Mouse (Mus musculus): ENCODE measurements around the gene Nxn. TPM values are rescaled to one million over a fixed set of nuclear protein-coding genes. Genes with fewer than 3 reads are reported as not detected.

Nxn gene
- polyA plus RNA-seq, 1 experiment from 2014 or later: 14.9 TPM

- peak overlapping the region; percentile 93 for H3K4me2 ChIP-seq (replicated peaks; ENCODE audit: low read depth)
- TF ChIP-seq CTCF (IDR thresholded peaks at IDR 0.05; ENCODE audit: low read depth): no peak
- peak overlapping the region; percentile 63 for H3K4me3 ChIP-seq (ENCODE audit: low read depth, low read length)
- no peaks in the 10 kb centered on the region for H3K4me1 ChIP-seq (replicated peaks; ENCODE audit: control insufficient read depth, insufficient read depth, low read length)
- peak; percentile 50 for ATAC-seq
- H3K27ac ChIP-seq (ENCODE audit: low read depth, low read length): peak overlapping the region; percentile 15; the same call in 1 of the 2 replicates
- H3K9ac ChIP-seq (ENCODE audit: low read depth, low read length): peak overlapping the region; percentile 63
- no peaks in the 10 kb centered on the region for H3K9me3 ChIP-seq (ENCODE audit: control insufficient read depth)
- no peaks in the 10 kb centered on the region for H3K27me3 ChIP-seq (replicated peaks; ENCODE audit: control insufficient read depth, insufficient read depth, low read length)
- H3K36me3 ChIP-seq (ENCODE audit: control insufficient read depth, insufficient read depth): no peaks in the 10 kb centered on the region
- WGBS: 0% methylated on average over 24 of the region's 33 CpGs
Observed at GRCm38 (mm10) chr11:76398312-76398797, 585 bp downstream of the Nxn start.

GRCm38 (mm10) chr11:76397650-76398311 is 1.2 kb downstream of the Nxn start:
- Histone ChIP-seq H3K27ac (ENCODE audit: low read depth, low read length) (peak overlapping the region; percentile 15; the same call in 1 of the 2 replicates), H3K9me3 (ENCODE audit: control insufficient read depth) (no peaks in the 10 kb centered on the region), H3K36me3 (ENCODE audit: control insufficient read depth, insufficient read depth) (no peaks in the 10 kb centered on the region), H3K27me3 (replicated peaks; ENCODE audit: control insufficient read depth, insufficient read depth, low read length) (no peaks in the 10 kb centered on the region), H3K4me3 (ENCODE audit: low read depth, low read length) (peak overlapping the region; percentile 63), H3K4me1 (replicated peaks; ENCODE audit: control insufficient read depth, insufficient read depth, low read length) (no peaks in the 10 kb centered on the region), H3K9ac (ENCODE audit: low read depth, low read length) (peak overlapping the region; percentile 63), H3K4me2 (replicated peaks; ENCODE audit: low read depth) (peak overlapping the region; percentile 93)
- WGBS: 3% methylated on average over 26 of the region's 26 CpGs
- no peak for TF ChIP-seq CTCF (IDR thresholded peaks at IDR 0.05; ENCODE audit: low read depth)
- no peak for ATAC-seq

- Histone ChIP-seq H3K9me3 (ENCODE audit: control insufficient read depth) (no peaks in the 10 kb centered on the region), H3K27me3 (replicated peaks; ENCODE audit: control insufficient read depth, insufficient read depth, low read length) (no peaks in the 10 kb centered on the region), H3K4me3 (ENCODE audit: low read depth, low read length) (no peak overlapping the region), H3K4me2 (replicated peaks; ENCODE audit: low read depth) (no peak overlapping the region), H3K27ac (ENCODE audit: low read depth, low read length) (no peak overlapping the region), H3K9ac (ENCODE audit: low read depth, low read length) (no peak overlapping the region), H3K4me1 (replicated peaks; ENCODE audit: control insufficient read depth, insufficient read depth, low read length) (no peaks in the 10 kb centered on the region), H3K36me3 (ENCODE audit: control insufficient read depth, insufficient read depth) (no peaks in the 10 kb centered on the region)
- TF ChIP-seq CTCF (IDR thresholded peaks at IDR 0.05; ENCODE audit: low read depth): no peak
- WGBS: 64% methylated on average over 11 of the region's 11 CpGs
- ATAC-seq: 0 out of 2 replicates have a peak, but pooled peaks have one; percentile 22
Observed at GRCm38 (mm10) chr11:76392996-76393395, 5.9 kb downstream of the Nxn start.

GRCm38 (mm10) chr11:76392532-76392931 is 6.4 kb downstream of the Nxn start:
- no peaks in the 10 kb centered on the region for H3K9me3 ChIP-seq (ENCODE audit: control insufficient read depth)
- H3K9ac ChIP-seq (ENCODE audit: low read depth, low read length): no peak overlapping the region
- H3K27ac ChIP-seq (ENCODE audit: low read depth, low read length): no peak overlapping the region
- H3K4me3 ChIP-seq (ENCODE audit: low read depth, low read length): no peak overlapping the region
- no peaks in the 10 kb centered on the region for H3K4me1 ChIP-seq (replicated peaks; ENCODE audit: control insufficient read depth, insufficient read depth, low read length)
- H3K36me3 ChIP-seq (ENCODE audit: control insufficient read depth, insufficient read depth): no peaks in the 10 kb centered on the region
- WGBS: 84% methylated on average over 7 of the region's 7 CpGs
- TF ChIP-seq CTCF (IDR thresholded peaks at IDR 0.05; ENCODE audit: low read depth): no peak
- no peaks in the 10 kb centered on the region for H3K27me3 ChIP-seq (replicated peaks; ENCODE audit: control insufficient read depth, insufficient read depth, low read length)
- H3K4me2 ChIP-seq (replicated peaks; ENCODE audit: low read depth): no peak overlapping the region
- ATAC-seq: no peak

GRCm38 (mm10) chr11:76388711-76389110 is 10.2 kb downstream of the Nxn start:
- ATAC-seq: no peak
- 36% methylated on average over 7 of the region's 7 CpGs for WGBS
- no peak for TF ChIP-seq CTCF (IDR thresholded peaks at IDR 0.05; ENCODE audit: low read depth)
- Histone ChIP-seq H3K27ac (ENCODE audit: low read depth, low read length) (no peak overlapping the region), H3K9ac (ENCODE audit: low read depth, low read length) (no peak overlapping the region), H3K4me1 (replicated peaks; ENCODE audit: control insufficient read depth, insufficient read depth, low read length) (no peaks in the 10 kb centered on the region), H3K9me3 (ENCODE audit: control insufficient read depth) (no peaks in the 10 kb centered on the region), H3K4me2 (replicated peaks; ENCODE audit: low read depth) (peak overlapping the region; percentile 41; the same call in 1 of the 2 replicates), H3K27me3 (replicated peaks; ENCODE audit: control insufficient read depth, insufficient read depth, low read length) (no peaks in the 10 kb centered on the region), H3K36me3 (ENCODE audit: control insufficient read depth, insufficient read depth) (no peaks in the 10 kb centered on the region), H3K4me3 (ENCODE audit: low read depth, low read length) (no peak overlapping the region)

GRCm38 (mm10) chr11:76387097-76387496 is 11.8 kb downstream of the Nxn start:
- Histone ChIP-seq H3K9me3 (ENCODE audit: control insufficient read depth) (no peaks in the 10 kb centered on the region), H3K9ac (ENCODE audit: low read depth, low read length) (no peak overlapping the region), H3K4me3 (ENCODE audit: low read depth, low read length) (no peak overlapping the region), H3K4me2 (replicated peaks; ENCODE audit: low read depth) (no peak overlapping the region), H3K27me3 (replicated peaks; ENCODE audit: control insufficient read depth, insufficient read depth, low read length) (no peaks in the 10 kb centered on the region), H3K27ac (ENCODE audit: low read depth, low read length) (no peak overlapping the region), H3K36me3 (ENCODE audit: control insufficient read depth, insufficient read depth) (no peaks in the 10 kb centered on the region), H3K4me1 (replicated peaks; ENCODE audit: control insufficient read depth, insufficient read depth, low read length) (no peaks in the 10 kb centered on the region)
- ATAC-seq: no peak
- WGBS: 90% methylated on average over 1 of the region's 1 CpGs
- TF ChIP-seq CTCF (IDR thresholded peaks at IDR 0.05; ENCODE audit: low read depth): peak; percentile 52

All from intestine, postnatal 0 days (tissue).